Mouse (Mus musculus) spleen, adult 2 months (tissue): Measurements from ENCODE around the gene Rnf182. TPM values are rescaled to one million over a fixed set of nuclear protein-coding genes. Genes with fewer than 3 reads are reported as not detected.

Experiments
- DNase-seq, 2 experiments: peaks; one replicate each; pipeline versions ENCODE4 v3.0.0 to v3.0.0-alpha.2; 2012 to 2021; ENCODE audit warnings: low spot score in 2 of 2, low read depth in 1 of 2
- H3K27ac ChIP-seq: fragments of 200-500 bp; 2 replicates; pipeline ENCODE4 v1.5.1; 2012; ENCODE audit warnings: low read length, inconsistent platforms; ENCODE audit not compliant: insufficient read depth
- H3K27me3 ChIP-seq: fragments of 200-500 bp; 2 replicates; pipeline ENCODE4 v1.6.1; 2012; ENCODE audit warnings: mild to moderate bottlenecking, moderate library complexity, low read length, inconsistent platforms; ENCODE audit not compliant: control insufficient read depth, insufficient read depth
- H3K36me3 ChIP-seq: fragments of 200-500 bp; 2 replicates; pipeline ENCODE4 v1.6.1; 2012; ENCODE audit warnings: mild to moderate bottlenecking, low read length, inconsistent platforms; ENCODE audit not compliant: control insufficient read depth, insufficient read depth
- H3K4me1 ChIP-seq: fragments of 200-500 bp; 2 replicates; pipeline ENCODE4 v1.6.1; 2011; ENCODE audit warnings: inconsistent platforms; ENCODE audit not compliant: control insufficient read depth, insufficient read depth, insufficient read length
- H3K4me3 ChIP-seq: fragments of 200-500 bp; 2 replicates; pipeline ENCODE4 v1.5.1; 2011; ENCODE audit warnings: mild to moderate bottlenecking, inconsistent platforms; ENCODE audit not compliant: insufficient read depth, insufficient read length; ENCODE audit errors: extremely low read depth
- CTCF ChIP-seq: fragments of 200-500 bp; IDR thresholded peaks from 2 replicates; pipeline ENCODE4 v1.5.1; 2011; ENCODE audit warnings: mild to moderate bottlenecking, inconsistent platforms; ENCODE audit not compliant: insufficient read depth, insufficient read length, insufficient replicate concordance; ENCODE audit errors: extremely low read depth
- POLR2A ChIP-seq: fragments of 200-500 bp; IDR thresholded peaks from 2 replicates; pipeline ENCODE4 v1.6.1; 2011; ENCODE audit warnings: low read depth, low read length, inconsistent platforms
- WGBS: fragments of 180-500 bp; shearing (Covaris S2); methylation state at CpG from one replicate; pipeline ENCODE4 v1.1.7; 2018; 5-methylcytosine and 5-hydroxymethylcytosine counted together
- polyA plus RNA-seq: library from polyadenylated mRNA; depleted of rRNA; stranded (reverse); fragments of >200 nt; gene quantifications from 2 replicates; pipeline ENCODE4 v1.2.3, GENCODE M21; 2012

Rnf182 gene
- polyA plus RNA-seq, 1 experiment = 0.02 TPM

- Histone ChIP-seq H3K36me3 (no peaks in the 10 kb centered on the region), H3K27ac (no peak overlapping the region), H3K4me1 (peaks cover 5% of the 10 kb centered on the region; the same call in 1 of the 2 replicates), H3K4me3 (no peak overlapping the region), H3K27me3 (no peaks in the 10 kb centered on the region)
- no peak for DNase-seq
- TF ChIP-seq CTCF (no peak), POLR2A (no peak)
- 82% methylated on average over 4 of the region's 4 CpGs for WGBS
Measured at GRCm38 (mm10) chr13:43663225-43663624, 47.7 kb downstream of the Rnf182 start.

GRCm38 (mm10) chr13:43666130-43666529 lies 50.6 kb downstream of the Rnf182 start:
- H3K36me3 ChIP-seq = no peaks in the 10 kb centered on the region
- no peak for DNase-seq
- no peak overlapping the region for H3K4me3 ChIP-seq
- no peak overlapping the region for H3K27ac ChIP-seq
- no peaks in the 10 kb centered on the region for H3K27me3 ChIP-seq
- H3K4me1 ChIP-seq = peaks cover 5% of the 10 kb centered on the region; the same call in 1 of the 2 replicates
- no peak for TF ChIP-seq POLR2A
- WGBS = 94% methylated on average over 12 of the region's 12 CpGs

GRCm38 (mm10) chr13:43666920-43667319 lies 51.4 kb downstream of the Rnf182 start:
- no peak for TF ChIP-seq CTCF
- no peak for TF ChIP-seq POLR2A
- 10% methylated on average over 6 of the region's 6 CpGs for WGBS
- DNase-seq = no peak
- no peaks in the 10 kb centered on the region for H3K36me3 ChIP-seq
- H3K27ac ChIP-seq = no peak overlapping the region
- H3K27me3 ChIP-seq = no peaks in the 10 kb centered on the region
- H3K4me1 ChIP-seq = peaks cover 5% of the 10 kb centered on the region; the same call in 1 of the 2 replicates
- no peak overlapping the region for H3K4me3 ChIP-seq

GRCm38 (mm10) chr13:43677159-43677882 lies 61.8 kb downstream of the Rnf182 start:
- Histone ChIP-seq H3K27me3 (no peaks in the 10 kb centered on the region), H3K36me3 (no peaks in the 10 kb centered on the region), H3K4me1 (no peaks in the 10 kb centered on the region), H3K4me3 (no peak overlapping the region), H3K27ac (no peak overlapping the region)
- DNase-seq = no peak
- 89% methylated on average over 8 of the region's 8 CpGs for WGBS
- no peak for TF ChIP-seq POLR2A
- TF ChIP-seq CTCF = no peak

GRCm38 (mm10) chr13:43677883-43678244 lies 62.4 kb downstream of the Rnf182 start:
- 84% methylated on average over 5 of the region's 5 CpGs for WGBS

GRCm38 (mm10) chr13:43684499-43684994 lies 69.0 kb downstream of the Rnf182 start:
- TF ChIP-seq CTCF (no peak), POLR2A (no peak)
- Histone ChIP-seq H3K27ac (no peak overlapping the region), H3K4me3 (no peak overlapping the region), H3K27me3 (no peaks in the 10 kb centered on the region), H3K4me1 (no peaks in the 10 kb centered on the region), H3K36me3 (no peaks in the 10 kb centered on the region)
- DNase-seq = no peak
- 42% methylated on average over 8 of the region's 8 CpGs for WGBS

More at GRCm38 (mm10) chr13:43677883-43678244, 62.4 kb downstream of the Rnf182 start:
- no peak overlapping the region for H3K27ac ChIP-seq
- H3K4me3 ChIP-seq = no peak overlapping the region
- H3K36me3 ChIP-seq = no peaks in the 10 kb centered on the region
- TF ChIP-seq CTCF (no peak), POLR2A (no peak)
- no peaks in the 10 kb centered on the region for H3K4me1 ChIP-seq
- DNase-seq = no peak
- no peaks in the 10 kb centered on the region for H3K27me3 ChIP-seq

- no peaks in the 10 kb centered on the region for H3K27me3 ChIP-seq
- TF ChIP-seq POLR2A (no peak), CTCF (no peak)
- no peak overlapping the region for H3K4me3 ChIP-seq
- 93% methylated on average over 10 of the region's 10 CpGs for WGBS
- H3K36me3 ChIP-seq = no peaks in the 10 kb centered on the region
- DNase-seq = no peak
- H3K27ac ChIP-seq = no peak overlapping the region
- H3K4me1 ChIP-seq = no peaks in the 10 kb centered on the region
Measured at GRCm38 (mm10) chr13:43688065-43688464, 72.6 kb downstream of the Rnf182 start.
